Mouse (Mus musculus): Measurements from ENCODE around the gene Pdcd7.

- TF ChIP-seq CTCF (IDR thresholded peaks at IDR 0.05; ENCODE audit: low read depth) (no peak), EP300 (IDR thresholded peaks at IDR 0.05; ENCODE audit: low read depth) (no peak)
These were observed 6.8 kb upstream of the Pdcd7 start for GRCm38 (mm10) chr9:65339146-65339545.

Measured in liver, postnatal 0 days (tissue).